Mouse (Mus musculus): Measurements from ENCODE around the gene Plscr1.
A peak's percentile ranks its signal among the peaks of the same experiment; 100 is the strongest.

Gene Plscr1

GRCm38 (mm10) chr9:92260481-92261159 is 11.1 kb downstream of the Plscr1 start:
- no peak for DNase-seq

GRCm38 (mm10) chr9:92265719-92266118 is 16.2 kb downstream of the Plscr1 start:
- no peak for DNase-seq

- no peak for DNase-seq
Measured at GRCm38 (mm10) chr9:92266558-92267171, 17.1 kb downstream of the Plscr1 start.

GRCm38 (mm10) chr9:92267732-92268131 is 18.2 kb downstream of the Plscr1 start:
- DNase-seq: no peak

GRCm38 (mm10) chr9:92269829-92270404 is 20.4 kb downstream of the Plscr1 start:
- no peak for DNase-seq

GRCm38 (mm10) chr9:92270927-92271326 is 21.4 kb downstream of the Plscr1 start:
- peak; percentile 94 to 97 for DNase-seq

GRCm38 (mm10) chr9:92272650-92273049 is 23.1 kb downstream of the Plscr1 start:
- DNase-seq: peak; percentile 66 to 78

GRCm38 (mm10) chr9:92273271-92273670 is 23.7 kb downstream of the Plscr1 start:
- peak in 1 of 2 experiments; percentile 47 for DNase-seq

- DNase-seq: peak; percentile 76 to 91
Measured at GRCm38 (mm10) chr9:92273956-92274762, 24.6 kb downstream of the Plscr1 start.

GRCm38 (mm10) chr9:92275486-92276207 is 26.1 kb downstream of the Plscr1 start, which contains the start of gene Plscr2:
Plscr2 (plus strand) TSS chr9:92275602.
- peak; percentile 82 to 94 for DNase-seq

GRCm38 (mm10) chr9:92276360-92276759 is 26.8 kb downstream of the Plscr1 start:
- peak; percentile 59 to 68 for DNase-seq

- no peak for DNase-seq
Measured at GRCm38 (mm10) chr9:92280048-92280447, 30.5 kb downstream of the Plscr1 start.

- no peak for DNase-seq
Measured at GRCm38 (mm10) chr9:92282563-92283171, 33.1 kb downstream of the Plscr1 start.

GRCm38 (mm10) chr9:92289675-92290074 is 40.1 kb downstream of the Plscr1 start:
- DNase-seq: no peak

GRCm38 (mm10) chr9:92292169-92292568 is 42.6 kb downstream of the Plscr1 start:
- DNase-seq: no peak

- DNase-seq: no peak
Measured at GRCm38 (mm10) chr9:92292922-92293321, 43.4 kb downstream of the Plscr1 start.

GRCm38 (mm10) chr9:92293560-92294548 is 44.3 kb downstream of the Plscr1 start:
- no peak for DNase-seq

GRCm38 (mm10) chr9:92298288-92298687 is 48.7 kb downstream of the Plscr1 start:
- no peak for DNase-seq

- DNase-seq: no peak
Measured at GRCm38 (mm10) chr9:92301213-92301612, 51.7 kb downstream of the Plscr1 start.

GRCm38 (mm10) chr9:92305075-92305474 is 55.5 kb downstream of the Plscr1 start:
- DNase-seq: no peak
